Mouse (Mus musculus): ENCODE measurements around the gene Lmo3. TPM values are rescaled to one million over a fixed set of nuclear protein-coding genes. Genes with fewer than 3 reads are reported as not detected.

Gene Lmo3
- total and polyA plus RNA-seq, 3 experiments: not detected

DNA sequence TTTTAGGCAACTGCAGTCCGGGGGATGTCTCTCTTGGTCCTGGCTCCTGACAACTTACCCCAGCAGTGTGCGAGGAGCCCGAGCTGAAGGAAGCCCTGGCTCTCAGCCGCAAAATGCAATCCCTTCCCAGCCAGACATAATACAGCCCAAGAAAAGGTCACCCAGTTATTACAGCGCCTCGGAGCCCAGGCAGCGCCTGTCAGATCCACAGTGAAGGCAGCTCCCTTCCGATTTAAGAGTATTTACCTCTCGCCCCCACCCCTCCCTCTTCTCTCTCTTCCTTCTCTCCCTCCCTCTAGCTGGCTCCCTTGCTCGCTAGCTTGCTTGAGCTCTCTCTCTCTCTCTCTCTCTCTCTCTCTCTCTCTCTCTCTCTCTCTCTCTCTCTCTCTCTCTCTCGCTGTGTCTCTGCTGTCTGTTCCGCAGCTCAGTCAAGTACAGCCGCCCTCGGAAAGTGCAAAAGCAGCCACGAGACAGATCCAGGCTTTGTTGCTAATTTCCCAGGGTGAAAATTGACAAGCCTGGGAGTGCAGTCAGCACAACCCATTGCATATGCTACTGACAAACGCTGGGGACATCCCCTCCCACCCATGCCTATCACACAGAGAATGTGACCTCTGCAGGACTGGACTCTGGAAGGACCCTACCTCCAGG, 159.0 kb downstream of the Lmo3 start:
- Histone ChIP-seq H3K4me2 (ENCODE audit: insufficient read depth, low read depth, poor library complexity, severe bottlenecking) (no peak overlapping the region), H3K4me3 (replicated peaks in 1 of 3; ENCODE audit: low read depth in 2 of 3, low read length in 2 of 3, poor library complexity in 1 of 3) (no peak overlapping the region), H3K79me2 (replicated peaks; ENCODE audit: control insufficient read depth, extremely low read depth, insufficient read depth, poor library complexity, severe bottlenecking) (no peaks in the 10 kb centered on the region), H3K9me3 (replicated peaks; ENCODE audit: low read length) (peaks cover 67% of the 10 kb centered on the region), H3K27ac (ENCODE audit: insufficient read depth, low read depth) (no peak overlapping the region), H3K27me3 (replicated peaks) (no peaks in the 10 kb centered on the region), H3K4me1 (ENCODE audit: control insufficient read depth in 1 of 2, insufficient read depth in 2 of 2) (no peaks in the 10 kb centered on the region), H3K36me3 (replicated peaks in 1 of 2; ENCODE audit: control insufficient read depth in 1 of 2, insufficient read depth in 1 of 2, low read length in 1 of 2) (no peaks in the 10 kb centered on the region), H3K9ac (ENCODE audit: insufficient read depth, low read depth) (no peak overlapping the region)
- no peak for DNase-seq (ENCODE audit: extremely low read depth)
- TF ChIP-seq GABPA (IDR thresholded peaks at IDR 0.05; ENCODE audit: insufficient replicate concordance, low read depth, low read length) (no peak), POLR2AphosphoS2 (IDR thresholded peaks at IDR 0.05; ENCODE audit: low read depth, low read length) (no peak), SMC3 (IDR thresholded peaks at IDR 0.05; ENCODE audit: low read depth, low read length) (no peak), ZNF384 (IDR thresholded peaks at IDR 0.05; ENCODE audit: low read depth, low read length) (no peak)
- dilution Hi-C loops (cut with MboI; ENCODE audit: extremely low pct_ligation_motif_present, extremely low pct_unique_long_range_greater_than_20kb, low sequenced_read_pairs): no loop called here
- in situ Hi-C loops (cut with MboI; ENCODE audit: low pct_ligation_motif_present, low pct_unique_long_range_greater_than_20kb, low sequenced_read_pairs): no loop called here

DNA sequence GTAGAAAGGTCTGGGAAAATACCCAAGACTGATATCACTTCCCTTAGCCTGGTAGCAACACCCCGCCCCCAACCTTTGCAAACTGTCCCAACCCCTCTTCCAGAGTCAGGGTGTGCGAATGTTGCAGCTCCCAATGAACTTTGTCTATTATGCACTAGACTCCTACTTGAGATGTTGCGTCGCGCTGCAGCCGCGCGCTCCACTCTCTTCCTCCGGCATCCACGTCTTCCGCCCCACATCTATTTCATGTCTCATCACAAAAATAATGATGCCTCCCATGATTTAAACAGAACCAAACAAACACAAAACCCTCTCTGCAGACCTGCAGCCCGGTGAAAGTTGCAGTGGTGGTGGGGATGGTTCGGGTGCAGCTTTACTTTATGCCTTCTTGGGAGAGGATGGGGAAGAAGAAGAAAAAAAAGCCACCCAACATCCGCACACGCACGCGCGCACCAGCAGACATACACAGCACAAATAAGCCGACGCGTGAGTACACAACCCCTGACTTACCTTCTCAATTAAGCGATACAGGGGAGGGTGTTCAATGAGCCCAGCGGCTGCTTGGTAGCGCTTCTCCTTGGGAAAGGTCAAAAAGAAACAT, 159.7 kb downstream of the Lmo3 start:
- in situ Hi-C loops (cut with MboI; ENCODE audit: low pct_ligation_motif_present, low pct_unique_long_range_greater_than_20kb, low sequenced_read_pairs): no loop called here
- Histone ChIP-seq H3K36me3 (replicated peaks in 1 of 2; ENCODE audit: control insufficient read depth in 1 of 2, insufficient read depth in 1 of 2, low read length in 1 of 2) (no peaks in the 10 kb centered on the region), H3K79me2 (replicated peaks; ENCODE audit: control insufficient read depth, extremely low read depth, insufficient read depth, poor library complexity, severe bottlenecking) (no peaks in the 10 kb centered on the region), H3K4me2 (ENCODE audit: insufficient read depth, low read depth, poor library complexity, severe bottlenecking) (no peak overlapping the region), H3K27ac (ENCODE audit: insufficient read depth, low read depth) (no peak overlapping the region), H3K9me3 (replicated peaks; ENCODE audit: low read length) (peaks cover 65% of the 10 kb centered on the region), H3K27me3 (replicated peaks) (no peaks in the 10 kb centered on the region), H3K4me1 (ENCODE audit: control insufficient read depth in 1 of 2, insufficient read depth in 2 of 2) (no peaks in the 10 kb centered on the region), H3K9ac (ENCODE audit: insufficient read depth, low read depth) (no peak overlapping the region), H3K4me3 (replicated peaks in 1 of 3; ENCODE audit: low read depth in 2 of 3, low read length in 2 of 3, poor library complexity in 1 of 3) (no peak overlapping the region)
- dilution Hi-C loops (cut with MboI; ENCODE audit: extremely low pct_ligation_motif_present, extremely low pct_unique_long_range_greater_than_20kb, low sequenced_read_pairs): no loop called here
- DNase-seq (ENCODE audit: extremely low read depth): no peak
- TF ChIP-seq IRF4 (IDR thresholded peaks at IDR 0.05; ENCODE audit: low read depth, low read length) (no peak), ETS1 (conservative IDR thresholded peaks at IDR 0.05; ENCODE audit: low read depth, low read length) (no peak), USF1 (IDR thresholded peaks at IDR 0.05; ENCODE audit: low read depth, low read length) (no peak), MAZ (IDR thresholded peaks at IDR 0.05; ENCODE audit: low read depth, low read length) (no peak), SIN3A (IDR thresholded peaks at IDR 0.05; ENCODE audit: low read length) (no peak), ZNF384 (IDR thresholded peaks at IDR 0.05; ENCODE audit: low read depth, low read length) (no peak), MAFK (IDR thresholded peaks at IDR 0.05; ENCODE audit: insufficient replicate concordance, low read length) (no peak), MAX (IDR thresholded peaks at IDR 0.05; ENCODE audit: low read length) (no peak), ZKSCAN1 (IDR thresholded peaks at IDR 0.05; ENCODE audit: borderline replicate concordance, low read depth, low read length) (no peak), CTCF (conservative IDR thresholded peaks at IDR 0.05 in 1 of 2, IDR thresholded peaks at IDR 0.05 in 1 of 2; ENCODE audit: low read depth in 2 of 2, low read length in 2 of 2) (no peak), CHD2 (IDR thresholded peaks at IDR 0.05; ENCODE audit: low read length) (no peak), JUN (IDR thresholded peaks at IDR 0.05; ENCODE audit: insufficient read depth, low read depth, low read length) (no peak), MXI1 (IDR thresholded peaks at IDR 0.05; ENCODE audit: low read depth, low read length) (no peak), KAT2A (IDR thresholded peaks at IDR 0.05; ENCODE audit: insufficient replicate concordance, low read length) (no peak)
